Mouse (Mus musculus) CD8-positive naive resting alpha-beta T cell, adult 57 days (primary cell): ENCODE measurements around the gene B9d2. TPM values are rescaled to one million over a fixed set of nuclear protein-coding genes. Genes with fewer than 3 reads are reported as not detected.

Experiments
- total RNA-seq: library from RNA; stranded (reverse); gene quantifications from one replicate; pipeline ENCODE4 v1.2.4, GENCODE M21; 2023

The B9d2 gene
- total RNA-seq = 22.8 TPM

DNA sequence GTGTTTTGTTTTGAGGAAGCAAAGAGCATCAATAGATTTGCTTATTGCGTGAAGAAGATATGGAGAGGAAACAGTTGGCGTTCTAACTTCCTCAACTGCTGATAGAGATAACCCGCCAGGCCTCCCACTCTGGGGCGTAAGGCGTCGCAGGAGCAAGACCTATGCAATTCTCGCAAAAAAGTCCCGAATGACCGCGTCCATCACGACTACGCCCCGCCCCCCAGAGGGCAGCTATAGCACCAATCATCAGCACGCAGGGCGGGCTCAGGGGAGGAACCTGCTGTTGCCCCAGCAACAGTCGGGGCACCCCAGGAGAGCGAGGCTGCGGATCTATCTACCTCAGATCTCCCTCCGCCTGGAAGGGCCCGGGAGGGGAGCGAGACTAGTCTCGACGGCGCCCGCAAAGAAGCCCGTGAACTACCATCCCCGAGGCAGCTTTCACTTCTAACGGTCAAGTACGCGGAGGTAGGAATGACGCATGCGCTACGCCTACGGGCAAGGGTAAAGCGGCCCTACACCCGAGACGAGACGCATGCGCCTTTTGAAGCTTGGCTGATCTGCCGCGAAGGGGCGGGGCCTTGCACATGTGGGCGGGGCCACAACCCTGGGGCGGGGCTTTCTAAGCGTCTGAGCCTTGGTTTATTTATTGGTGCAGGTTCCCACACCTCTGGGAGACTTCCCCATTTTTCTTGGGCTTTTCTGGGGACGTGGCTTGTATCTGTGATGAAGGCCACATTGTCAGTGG lies at the start of gene B9d2:
Gene B9d2 (plus strand): TSS at position 267 of the 745 bp plus-strand sequence.

DNA sequence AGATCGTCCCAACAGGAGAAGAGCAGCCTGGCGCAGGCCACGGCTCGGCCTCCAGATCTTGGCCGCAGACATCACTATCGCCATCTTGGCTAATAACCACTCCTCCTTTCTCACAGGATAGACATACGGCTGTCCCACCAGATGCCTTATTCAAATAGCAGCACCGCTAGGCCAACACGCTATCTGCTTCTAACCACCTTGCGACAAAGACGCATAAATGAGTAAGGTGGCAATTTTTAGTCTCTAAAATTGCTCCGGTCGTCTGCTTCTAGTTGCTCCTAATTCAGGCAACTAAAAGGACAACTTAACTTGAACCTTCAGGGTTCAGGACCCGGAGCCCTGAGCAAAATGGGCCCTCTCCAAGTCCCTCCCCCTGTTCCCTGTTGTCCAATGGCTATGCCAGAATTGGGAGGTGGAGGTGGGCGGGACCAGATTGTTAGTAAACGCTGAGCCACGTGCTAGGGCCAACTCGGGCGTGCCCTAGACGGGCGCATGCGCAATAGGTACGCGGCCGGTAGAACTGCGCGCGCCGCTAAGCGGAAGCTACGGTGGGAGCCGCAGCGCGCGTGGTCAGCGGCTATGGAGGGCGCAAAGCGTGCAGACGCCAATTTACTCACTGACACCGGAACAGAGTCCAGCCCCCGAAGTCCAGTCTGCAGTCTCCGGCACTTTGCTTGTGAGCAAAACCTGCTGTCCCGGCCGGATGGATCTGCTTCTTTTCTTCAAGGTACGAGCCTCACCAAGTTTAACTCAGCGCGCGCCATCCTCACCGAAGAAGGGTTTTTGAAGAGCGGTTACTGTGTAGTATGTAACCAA lies 21.7 kb upstream of the B9d2 start, which contains the start of the genes Bckdha and Exosc5:
Gene Bckdha (minus strand): TSS at position 325 of the 816 bp plus-strand sequence.
Gene Exosc5 (plus strand): TSS at position 508 of the 816 bp plus-strand sequence.

DNA sequence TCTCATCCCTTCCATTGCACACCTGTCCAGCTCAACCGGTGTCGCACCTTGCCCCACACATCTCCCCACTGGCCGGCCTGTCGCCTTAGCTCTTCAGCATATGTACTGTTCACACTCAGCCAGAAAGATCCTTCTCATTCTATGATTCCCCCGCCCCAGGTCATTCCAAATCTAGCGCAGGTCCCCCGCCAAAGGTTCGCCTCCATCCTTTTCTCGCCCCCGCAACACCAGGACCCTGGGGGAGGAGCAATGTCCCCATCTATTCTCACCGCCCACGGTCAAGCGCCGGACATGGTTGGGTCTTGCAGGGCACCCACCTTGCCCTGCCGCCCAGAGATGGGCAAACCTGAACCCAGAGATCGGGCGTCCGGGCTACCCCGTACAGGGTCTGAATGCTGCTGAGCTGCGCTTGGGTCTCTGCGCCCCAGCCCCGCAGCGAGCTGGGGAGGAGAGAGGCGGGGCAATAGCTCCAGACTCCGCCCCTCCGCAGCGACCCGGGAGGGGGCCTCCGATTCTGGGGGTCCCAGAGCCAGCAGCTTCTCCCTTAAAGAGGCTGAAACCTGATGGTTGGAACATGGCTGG lies 5.8 kb upstream of the B9d2 start, which contains the start of gene Tmem91:
Gene Tmem91 (minus strand): TSS at position 448 of the 582 bp plus-strand sequence.

DNA sequence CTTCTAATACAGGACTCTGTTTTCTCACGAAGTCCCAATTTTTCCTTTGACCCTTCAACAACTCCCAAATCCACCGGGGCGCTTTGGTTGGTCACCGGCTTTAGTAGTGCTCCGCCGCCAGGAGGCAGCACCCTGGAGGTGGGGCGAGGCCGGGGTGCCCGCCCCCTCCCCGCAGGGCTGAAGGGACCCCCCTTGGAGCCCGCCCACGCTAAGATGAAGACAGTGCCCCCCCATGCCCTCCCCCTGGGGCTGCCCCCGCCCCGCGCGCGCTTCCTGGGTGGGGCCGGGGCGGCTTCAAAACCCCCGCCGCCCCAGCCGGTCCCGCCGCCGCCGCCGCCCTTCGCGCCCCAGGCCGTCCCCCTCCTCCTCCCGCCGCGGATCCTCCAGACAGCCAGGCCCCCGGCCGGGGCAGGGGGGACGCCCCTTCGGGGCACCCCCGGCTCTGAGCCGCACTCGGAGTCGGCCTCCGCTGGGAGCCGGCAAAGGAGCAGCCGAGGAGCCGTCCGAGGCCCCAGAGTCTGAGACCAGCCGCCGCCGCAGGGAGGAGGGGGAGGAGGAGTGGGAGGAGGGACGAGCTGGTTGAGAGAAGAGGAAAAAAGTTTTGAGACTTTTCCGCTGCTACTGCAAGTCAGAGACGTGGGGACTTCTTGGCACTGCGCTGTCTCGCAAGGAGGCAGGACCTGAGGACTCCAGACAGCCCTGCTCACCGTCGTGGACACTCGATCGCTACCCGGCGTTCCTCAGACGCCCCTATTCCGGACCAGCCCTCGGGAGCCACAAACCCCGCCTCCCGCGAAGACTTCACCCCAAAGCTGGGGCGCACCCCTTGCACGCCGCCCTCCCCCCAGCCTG lies 6.3 kb downstream of the B9d2 start, which contains the start of gene Tgfb1:
Gene Tgfb1 (plus strand): TSS at position 323 of the 852 bp plus-strand sequence.

DNA sequence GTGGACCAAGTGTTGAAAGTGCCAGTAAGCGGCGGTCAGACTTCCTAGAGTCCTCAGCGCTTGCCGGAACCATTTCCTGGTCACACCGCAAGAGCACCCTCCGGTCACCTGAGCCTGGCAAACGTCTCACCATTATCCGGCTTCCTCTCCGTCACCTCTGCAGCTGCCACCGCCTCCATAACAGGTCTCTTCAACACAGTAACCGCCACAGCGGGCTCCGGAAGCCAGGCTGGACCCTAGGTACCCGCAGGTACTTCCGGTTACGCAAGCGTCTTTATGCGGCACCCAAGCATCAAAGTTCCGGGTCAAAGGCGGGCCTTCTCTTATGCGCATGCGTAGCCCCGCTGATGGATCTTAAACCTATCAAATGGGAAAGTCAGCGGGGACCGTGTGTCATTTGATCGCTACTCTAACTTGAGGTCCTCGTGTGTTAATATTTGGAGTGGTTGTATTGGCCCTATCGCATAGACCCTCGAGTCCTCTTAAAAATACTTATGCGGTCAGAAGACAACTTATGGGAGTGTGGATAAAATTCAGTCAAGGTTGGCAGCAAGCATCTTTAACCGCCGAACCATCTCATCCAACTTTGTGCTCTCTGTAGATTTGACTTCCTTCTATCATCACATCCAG lies 38.3 kb downstream of the B9d2 start, which contains the start of gene Ccdc97:
Gene Ccdc97 (minus strand): TSS at position 301 of the 630 bp plus-strand sequence.

Other genes starting within 250 kb of the B9d2 start
- 4.8 TPM for gene Ceacam1, start 203.2 kb upstream of the B9d2 start, total RNA-seq
- 0.67 TPM for gene Ceacam2, start 140.9 kb upstream of the B9d2 start, total RNA-seq
- gene Erich4, start 64.9 kb upstream of the B9d2 start, total RNA-seq = not detected
- gene Dmac2, start 61.4 kb upstream of the B9d2 start, total RNA-seq = 72.9 TPM
- 2.9 TPM for gene B3gnt8, start 54.1 kb upstream of the B9d2 start, total RNA-seq
- gene Bckdha, start 21.8 kb upstream of the B9d2 start, total RNA-seq = 25.8 TPM
- gene Exosc5, start 21.6 kb upstream of the B9d2 start, total RNA-seq = 51.6 TPM
- gene Tmem91, start 5.6 kb upstream of the B9d2 start, total RNA-seq = not detected
- 123 TPM for gene Tgfb1, start 6.2 kb downstream of the B9d2 start, total RNA-seq
- gene Ccdc97, start 38.3 kb downstream of the B9d2 start, total RNA-seq = 87.8 TPM
- gene Hnrnpul1, start 74.0 kb downstream of the B9d2 start, total RNA-seq = 208 TPM
- gene Axl, start 107.9 kb downstream of the B9d2 start, total RNA-seq = 5.1 TPM
- 5.0 TPM for gene Cyp2s1, start 136.1 kb downstream of the B9d2 start, total RNA-seq
- not detected for gene Cyp2b10, start 216.8 kb downstream of the B9d2 start, total RNA-seq